9 mouse cellular contexts compared by ENCODE assay signal in genomic region chr6:72828857-72829256, GRCm38 (mm10). TPM values are rescaled to one million over a fixed set of nuclear protein-coding genes. Genes with fewer than 3 reads are reported as not detected.
DNase-seq lines count a peak whose midpoint lies in the region; ATAC-seq and TF ChIP-seq lines count a peak whose summit lies in the region.
"Had no signal": no experiment of that assay in that cellular context is flagged by ENCODE, and none has a peak within 500 bp of the region (broad histone marks: within the 10 kb centered on the region; RNA-seq: fewer than 3 reads in every experiment).

No protein-coding gene starts in this region.

- no peak overlapping the region for H3K4me3 ChIP-seq in cortical plate, adult 2 months (ENCODE audit: insufficient read depth, low read length)
- no peak overlapping the region for H3K4me3 ChIP-seq in forebrain, embryonic 11.5 days (ENCODE audit: low read depth, low read length)

- no peaks in the 10 kb centered on the region for H3K36me3 ChIP-seq in forebrain, embryonic 11.5 days (ENCODE audit: control insufficient read depth, insufficient read depth, low read length)

- no peak overlapping the region for H3K27ac ChIP-seq in cortical plate, adult 2 months (ENCODE audit: insufficient read depth, low read length)
- no peak overlapping the region for H3K27ac ChIP-seq in forebrain, embryonic 11.5 days (ENCODE audit: low read depth, low read length)

- 72% methylated on average over 3 of the region's 3 CpGs for WGBS in forebrain, embryonic 11.5 days

- H3K4me1 ChIP-seq in cortical plate, adult 2 months (ENCODE audit: control insufficient read depth, insufficient read depth, low read length), result no peaks in the 10 kb centered on the region; the same call in 1 of the 2 replicates
- H3K4me1 ChIP-seq in forebrain, embryonic 11.5 days (replicated peaks; ENCODE audit: control insufficient read depth, insufficient read depth, low read length), result peaks cover 7% of the 10 kb centered on the region; the same call in 1 of the 2 replicates

- TF ChIP-seq CTCF in cortical plate, adult 2 months (IDR thresholded peaks at IDR 0.05; ENCODE audit: extremely low read depth, insufficient read depth, low read length), result peak; percentile 36

- H3K27me3 ChIP-seq in forebrain, embryonic 11.5 days (ENCODE audit: control insufficient read depth, insufficient read depth, low read length), result no peaks in the 10 kb centered on the region

- no peak overlapping the region for H3K9ac ChIP-seq in forebrain, embryonic 11.5 days (ENCODE audit: low read length)

- no peaks in the 10 kb centered on the region for H3K9me3 ChIP-seq in forebrain, embryonic 11.5 days (ENCODE audit: control insufficient read depth, low read length)

- H3K4me2 ChIP-seq in forebrain, embryonic 11.5 days (ENCODE audit: low read depth, low read length, severe bottlenecking), result no peak overlapping the region

- ATAC-seq in forebrain, embryonic 11.5 days (replicated peaks; ENCODE audit: low FRiP score), result no peak
- ATAC-seq: inflammation-experienced regulatory T-cells, adult 6 months had no signal

- peak; percentile 56 for DNase-seq in embryo, embryonic 10 days (ENCODE audit: low spot score)
- no peak for DNase-seq in embryo, embryonic 11 days
- peak; percentile 41 for DNase-seq in retina, postnatal 1 day
- DNase-seq in retina, embryonic 14.5 days (ENCODE audit: low spot score), result no peak
- peak; percentile 48 for DNase-seq in mesoderm, embryonic 11.5 days (ENCODE audit: low read depth, low spot score)
- no peak for DNase-seq in forebrain, embryonic 11.5 days (ENCODE audit: low spot score)
- no peak for DNase-seq in frontal cortex, postnatal 14 days (ENCODE audit: low spot score in 2 of 2)

- no peak for TF ChIP-seq POLR2A in cortical plate, adult 2 months (IDR thresholded peaks at IDR 0.05; ENCODE audit: extremely low read depth, insufficient read depth, low read length)

RNA-seq across cellular contexts. Expression of gene Tcf7l1, which starts 39.8 kb away (rescaled TPM):
- polyA plus RNA-seq in cortical plate, adult 2 months (2012; rRNA removed), result 3.6 and 3.7 TPM in 2 replicates
- polyA plus RNA-seq in forebrain, embryonic 11.5 days (2014; fragmentation: Nextera tagmentation; extraction: Ambion mirVana), result 31.2 and 33.3 TPM in 2 replicates

Comparison
In these comparisons a context has a peak if more than half of its experiments do, and no peak if none do; other contexts are left out.
1. DNase-seq: peak in embryo, embryonic 10 days (single experiment), retina, postnatal 1 day (single experiment) and mesoderm, embryonic 11.5 days (single experiment); none in embryo, embryonic 11 days (single experiment), retina, embryonic 14.5 days (single experiment), forebrain, embryonic 11.5 days (single experiment) and frontal cortex, postnatal 14 days (0 of 2).